Mouse (Mus musculus) neural tube, embryonic 15.5 days (tissue): ENCODE measurements around the gene Slc25a16. TPM values are rescaled to one million over a fixed set of nuclear protein-coding genes. Genes with fewer than 3 reads are reported as not detected.
"Not testable (repeated sequence)": the region's sequence is repeated elsewhere in the genome, so short reads cannot be mapped to it uniquely, and the experiment has no call there.

Experiments used
- ATAC-seq: fragments of 200-750 bp; cut with Nextera tagmentation; 2 replicates; pipeline ENCODE4 v1.8.0; 2017; ENCODE audit warnings: mild to moderate bottlenecking, moderate TSS enrichment, moderate library complexity; ENCODE audit not compliant: low FRiP score
- H3K27ac ChIP-seq: fragments of 300-500 bp; sonication (generic); replicated peaks from 2 replicates; pipeline ENCODE4 v1.5.1; 2015; ENCODE audit warnings: mild to moderate bottlenecking, inconsistent platforms
- H3K27me3 ChIP-seq: fragments of 300-500 bp; sonication (generic); replicated peaks from 2 replicates; pipeline ENCODE4 v1.6.1; 2015; ENCODE audit warnings: inconsistent platforms
- H3K36me3 ChIP-seq: fragments of 300-500 bp; sonication (generic); 2 replicates; pipeline ENCODE4 v1.6.1; 2015; ENCODE audit warnings: inconsistent platforms
- H3K4me1 ChIP-seq: fragments of 300-500 bp; sonication (generic); 2 replicates; pipeline ENCODE4 v1.6.1; 2015; ENCODE audit warnings: inconsistent platforms
- H3K4me2 ChIP-seq: fragments of 300-500 bp; sonication (generic); 2 replicates; pipeline ENCODE4 v1.6.1; 2015; ENCODE audit warnings: inconsistent platforms, mild to moderate bottlenecking, moderate library complexity
- H3K4me3 ChIP-seq: fragments of 300-500 bp; sonication (generic); replicated peaks from 2 replicates; pipeline ENCODE4 v1.5.1; 2015; ENCODE audit warnings: mild to moderate bottlenecking, inconsistent platforms
- H3K9ac ChIP-seq: fragments of 300-500 bp; sonication (generic); replicated peaks from 2 replicates; pipeline ENCODE4 v1.6.1; 2015; ENCODE audit warnings: mild to moderate bottlenecking, inconsistent platforms
- H3K9me3 ChIP-seq: fragments of 300-500 bp; sonication (generic); replicated peaks from 2 replicates; pipeline ENCODE4 v1.6.1; 2016; ENCODE audit warnings: inconsistent platforms
- WGBS: fragments of 180-500 bp; shearing (Covaris S2); methylation state at CpG from one replicate; pipeline ENCODE4 v1.1.7; 2015; ENCODE audit warnings: mixed read lengths; 5-methylcytosine and 5-hydroxymethylcytosine counted together
- polyA plus RNA-seq: library from polyadenylated mRNA; unstranded; fragments of >200 nt; fragmentation: Nextera tagmentation; extraction: Ambion mirVana; gene quantifications from 2 replicates; pipeline ENCODE4 v1.2.1, GENCODE M21; 2015

Gene Slc25a16
- polyA plus RNA-seq, 1 experiment from 2014 or later: 14.8 TPM

- H3K4me1 ChIP-seq, H3K36me3 ChIP-seq, H3K27ac ChIP-seq, ATAC-seq, H3K27me3 ChIP-seq, H3K9me3 ChIP-seq, H3K4me2 ChIP-seq, H3K4me3 ChIP-seq, H3K9ac ChIP-seq: not testable (repeated sequence)
- WGBS: no CpG with 5 or more reads among the region's 1 CpGs
Observed at GRCm38 (mm10) chr10:62908896-62909295, 11.5 kb upstream of the Slc25a16 start, which contains the start of gene Tet1. Gene Tet1, minus strand, starts transcription at chr10:62908996.

- Histone ChIP-seq H3K4me2 (no peak overlapping the region), H3K9me3 (no peaks in the 10 kb centered on the region), H3K4me3 (no peak overlapping the region), H3K27ac (no peak overlapping the region), H3K4me1 (no peaks in the 10 kb centered on the region), H3K36me3 (no peaks in the 10 kb centered on the region), H3K9ac (no peak overlapping the region), H3K27me3 (no peaks in the 10 kb centered on the region)
- 93% methylated on average over 2 of the region's 2 CpGs for WGBS
- no peak for ATAC-seq
Observed at GRCm38 (mm10) chr10:62911120-62911519, 9.3 kb upstream of the Slc25a16 start.

GRCm38 (mm10) chr10:62918985-62919384 lies 1.4 kb upstream of the Slc25a16 start:
- 81% methylated on average over 3 of the region's 3 CpGs for WGBS
- ATAC-seq: no peak
- no peak overlapping the region for H3K9ac ChIP-seq
- H3K4me3 ChIP-seq: no peak overlapping the region
- peaks cover 21% of the 10 kb centered on the region for H3K4me1 ChIP-seq
- H3K27me3 ChIP-seq: no peaks in the 10 kb centered on the region
- H3K9me3 ChIP-seq: no peaks in the 10 kb centered on the region
- H3K36me3 ChIP-seq: no peaks in the 10 kb centered on the region
- H3K27ac ChIP-seq: no peak overlapping the region
- no peak overlapping the region for H3K4me2 ChIP-seq

- H3K27ac ChIP-seq: peak overlapping the region; percentile 93
- under 1% methylated on average over 29 of the region's 29 CpGs for WGBS
- peak overlapping the region; percentile 92 for H3K4me2 ChIP-seq
- no peaks in the 10 kb centered on the region for H3K36me3 ChIP-seq
- no peaks in the 10 kb centered on the region for H3K9me3 ChIP-seq
- ATAC-seq: peak; percentile 74
- peak overlapping the region; percentile 93 for H3K9ac ChIP-seq
- peaks cover 24% of the 10 kb centered on the region for H3K4me1 ChIP-seq
- H3K4me3 ChIP-seq: peak overlapping the region; percentile 99
- H3K27me3 ChIP-seq: no peaks in the 10 kb centered on the region
Observed at GRCm38 (mm10) chr10:62920766-62921156, 328 bp downstream of the Slc25a16 start.

- H3K9me3 ChIP-seq: no peaks in the 10 kb centered on the region
- H3K27ac ChIP-seq: no peak overlapping the region
- 91% methylated on average over 4 of the region's 4 CpGs for WGBS
- peaks cover 13% of the 10 kb centered on the region for H3K36me3 ChIP-seq
- peaks cover 24% of the 10 kb centered on the region for H3K4me1 ChIP-seq
- no peak for ATAC-seq
- no peak overlapping the region for H3K4me3 ChIP-seq
- no peaks in the 10 kb centered on the region for H3K27me3 ChIP-seq
- no peak overlapping the region for H3K4me2 ChIP-seq
- no peak overlapping the region for H3K9ac ChIP-seq
Observed at GRCm38 (mm10) chr10:62924096-62924635, 3.7 kb downstream of the Slc25a16 start.

GRCm38 (mm10) chr10:62932381-62932780 lies 11.9 kb downstream of the Slc25a16 start:
- H3K36me3 ChIP-seq: peaks cover 64% of the 10 kb centered on the region
- WGBS: 90% methylated on average over 1 of the region's 1 CpGs
- ATAC-seq: no peak

DNA sequence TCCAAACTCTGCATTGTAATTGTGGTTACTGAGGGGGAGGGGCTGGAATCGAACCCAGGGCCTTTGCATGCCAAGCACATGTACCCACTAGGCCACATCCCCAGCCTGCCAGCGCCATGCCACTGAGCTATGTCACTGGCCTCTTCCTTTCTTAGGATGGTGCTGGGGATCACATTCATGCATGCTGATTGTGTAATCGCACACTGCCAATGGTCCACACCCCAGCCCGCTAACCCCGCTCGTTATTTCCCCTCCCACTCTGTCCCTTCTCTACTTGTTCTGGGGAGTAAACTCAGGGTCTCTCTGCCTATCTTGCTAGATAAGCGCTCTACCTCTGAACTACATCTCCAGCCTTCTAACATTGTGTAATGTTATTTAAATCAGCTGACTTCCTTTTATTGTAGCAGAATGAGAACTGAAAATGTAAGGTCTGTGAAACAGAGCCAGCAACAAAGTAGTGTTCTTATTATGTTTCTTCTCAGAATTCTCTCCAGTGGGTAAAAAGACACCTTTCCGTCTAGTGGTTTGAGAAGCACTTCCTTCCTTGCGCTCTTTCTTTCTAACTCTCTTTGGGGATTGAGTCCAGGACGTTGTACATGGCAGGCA lies 24.6 kb downstream of the Slc25a16 start:
- no peak for ATAC-seq
- 94% methylated on average over 10 of the region's 10 CpGs for WGBS
- no peaks in the 10 kb centered on the region for H3K27me3 ChIP-seq
- 0 out of 2 replicates have a peak, but pooled peaks cover 4% of the 10 kb centered on the region for H3K4me1 ChIP-seq
- no peaks in the 10 kb centered on the region for H3K9me3 ChIP-seq
- H3K9ac ChIP-seq: no peak overlapping the region
- H3K4me2 ChIP-seq: no peak overlapping the region
- H3K36me3 ChIP-seq: peaks cover 30% of the 10 kb centered on the region
- no peak overlapping the region for H3K4me3 ChIP-seq
- no peak overlapping the region for H3K27ac ChIP-seq

More at GRCm38 (mm10) chr10:62932381-62932780, 11.9 kb downstream of the Slc25a16 start:
- Histone ChIP-seq H3K27ac (no peak overlapping the region), H3K4me1 (no peaks in the 10 kb centered on the region), H3K9ac (no peak overlapping the region), H3K4me2 (no peak overlapping the region), H3K27me3 (no peaks in the 10 kb centered on the region), H3K9me3 (no peaks in the 10 kb centered on the region), H3K4me3 (no peak overlapping the region)

DNA sequence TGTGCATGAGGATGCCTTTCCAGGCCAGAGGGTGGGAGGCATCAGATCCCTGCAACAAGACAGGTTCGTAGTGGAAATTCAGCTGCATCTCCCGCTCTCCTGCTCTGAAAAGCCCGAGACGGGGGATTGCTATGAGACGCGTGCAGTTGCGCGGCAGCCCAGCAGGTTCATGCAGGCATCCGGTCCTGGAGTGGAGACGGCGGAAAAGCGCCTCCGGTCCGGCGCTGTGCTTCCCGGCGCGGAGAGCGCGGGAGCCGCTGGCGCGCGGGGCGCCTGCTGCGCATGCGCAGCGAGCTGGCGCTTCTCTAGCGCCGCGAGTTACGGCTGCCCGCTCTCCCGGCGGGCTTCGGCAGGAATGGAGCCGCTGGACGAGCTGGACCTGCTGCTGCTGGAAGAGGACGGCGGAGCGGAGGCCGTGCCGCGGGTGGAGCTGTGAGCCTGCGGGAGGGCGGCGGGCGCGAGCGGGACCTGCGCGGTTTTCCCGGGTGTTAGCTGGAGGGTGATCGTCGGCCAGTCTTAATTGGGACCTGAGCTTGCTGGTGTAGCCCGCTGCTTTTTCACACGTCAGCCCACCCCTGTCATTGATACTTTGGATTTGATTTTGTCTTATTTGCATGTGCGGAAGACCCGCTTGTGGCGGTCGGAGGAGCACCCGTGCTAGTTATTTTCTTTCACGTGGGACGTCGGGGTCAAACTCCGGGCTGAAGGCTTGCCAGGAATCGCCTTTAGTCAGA lies 26.5 kb downstream of the Slc25a16 start, which contains the start of gene Dna2:
Gene Dna2 (plus strand): TSS at position 289 of the 734 bp plus-strand sequence.
- no peaks in the 10 kb centered on the region for H3K27me3 ChIP-seq
- peak within 1 kb of the TSS; percentile 87 for H3K27ac ChIP-seq
- H3K9ac ChIP-seq: peak within 1 kb of the TSS; percentile 74
- peak; percentile 94 for ATAC-seq
- H3K9me3 ChIP-seq: no peaks in the 10 kb centered on the region
- H3K4me1 ChIP-seq: 0 out of 2 replicates have a peak, but pooled peaks cover 4% of the 10 kb centered on the region
- H3K4me3 ChIP-seq: peak within 1 kb of the TSS; percentile 78
- H3K36me3 ChIP-seq: peaks cover 26% of the 10 kb centered on the region
- under 1% methylated on average over 67 of the region's 68 CpGs for WGBS
- peak within 1 kb of the TSS; percentile 77 for H3K4me2 ChIP-seq

DNA sequence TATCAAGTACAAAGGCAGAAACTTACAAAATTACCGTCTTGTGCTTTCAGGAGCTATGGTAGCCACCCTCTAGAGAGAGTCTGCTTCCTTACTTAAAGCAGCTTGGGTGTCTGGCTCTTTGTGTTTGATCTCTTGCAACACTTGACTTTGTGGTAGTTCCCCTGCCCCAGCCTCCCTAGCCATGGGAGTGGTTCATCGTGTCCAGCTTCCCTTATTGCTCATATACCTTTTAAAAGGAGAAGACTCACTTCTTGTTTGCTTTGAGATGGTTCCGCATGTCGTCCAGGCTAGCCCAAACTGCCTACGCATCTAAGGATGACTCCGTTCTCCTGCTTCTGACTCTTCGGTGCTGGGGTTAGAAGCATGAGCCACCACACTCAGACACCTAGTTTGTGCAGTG lies 28.1 kb downstream of the Slc25a16 start:
- no peak overlapping the region for H3K4me2 ChIP-seq
- 0 out of 2 replicates have a peak, but pooled peaks cover 4% of the 10 kb centered on the region for H3K4me1 ChIP-seq
- no peaks in the 10 kb centered on the region for H3K9me3 ChIP-seq
- ATAC-seq: no peak
- no peak overlapping the region for H3K27ac ChIP-seq
- H3K36me3 ChIP-seq: peaks cover 14% of the 10 kb centered on the region
- no peak overlapping the region for H3K9ac ChIP-seq
- no peaks in the 10 kb centered on the region for H3K27me3 ChIP-seq
- WGBS: 97% methylated on average over 7 of the region's 7 CpGs
- no peak overlapping the region for H3K4me3 ChIP-seq

DNA sequence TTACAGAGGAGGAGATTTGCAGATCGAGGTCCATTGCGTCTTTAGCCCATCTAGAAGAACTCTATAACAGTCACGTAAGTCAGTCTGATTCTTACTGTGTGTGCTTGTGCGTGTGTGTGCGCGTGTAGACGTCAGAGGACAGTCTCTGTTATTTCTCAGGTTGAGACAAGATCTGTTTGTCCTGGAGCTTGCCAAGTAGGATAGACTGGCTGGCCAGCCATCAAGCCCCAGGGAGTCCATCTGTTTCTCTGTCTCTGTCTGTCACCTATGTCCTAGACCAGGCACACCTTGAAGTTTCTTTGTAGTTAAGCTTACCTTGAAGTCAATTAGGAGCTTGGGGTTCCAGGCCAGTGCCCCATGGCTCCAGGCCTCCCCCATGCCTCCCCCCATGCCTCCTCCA lies 43.5 kb downstream of the Slc25a16 start:
- 96% methylated on average over 7 of the region's 7 CpGs for WGBS
- H3K4me2 ChIP-seq: no peak overlapping the region
- H3K9me3 ChIP-seq: no peaks in the 10 kb centered on the region
- H3K9ac ChIP-seq: no peak overlapping the region
- H3K4me3 ChIP-seq: no peak overlapping the region
- ATAC-seq: no peak
- H3K27ac ChIP-seq: no peak overlapping the region
- peaks cover 68% of the 10 kb centered on the region for H3K36me3 ChIP-seq
- H3K27me3 ChIP-seq: no peaks in the 10 kb centered on the region
- no peaks in the 10 kb centered on the region for H3K4me1 ChIP-seq

DNA sequence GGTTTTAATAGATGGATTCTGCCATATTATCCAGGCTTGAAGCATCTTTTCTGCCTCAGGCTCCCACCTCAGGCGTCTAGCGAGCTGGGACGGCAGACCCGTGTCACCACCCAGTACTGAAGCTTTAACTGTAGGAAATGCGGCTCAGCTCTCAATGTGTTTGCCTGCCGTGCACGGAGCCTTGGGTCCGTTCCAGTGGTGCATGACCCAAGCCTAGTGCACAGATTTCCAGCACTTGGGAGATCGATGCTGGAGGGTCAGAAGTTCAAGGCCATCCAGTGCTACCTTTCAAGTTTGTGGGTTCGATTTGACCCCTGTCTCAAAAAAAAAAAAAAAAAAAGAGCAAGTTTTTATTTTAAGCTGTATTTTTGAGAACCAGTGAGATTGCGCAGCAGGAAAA lies 45.4 kb downstream of the Slc25a16 start:
- peaks cover 56% of the 10 kb centered on the region for H3K36me3 ChIP-seq
- H3K4me1 ChIP-seq: no peaks in the 10 kb centered on the region
- no peak overlapping the region for H3K27ac ChIP-seq
- H3K27me3 ChIP-seq: no peaks in the 10 kb centered on the region
- no peak overlapping the region for H3K4me3 ChIP-seq
- no peaks in the 10 kb centered on the region for H3K9me3 ChIP-seq
- ATAC-seq: no peak
- H3K4me2 ChIP-seq: no peak overlapping the region
- 94% methylated on average over 11 of the region's 11 CpGs for WGBS
- H3K9ac ChIP-seq: no peak overlapping the region

DNA sequence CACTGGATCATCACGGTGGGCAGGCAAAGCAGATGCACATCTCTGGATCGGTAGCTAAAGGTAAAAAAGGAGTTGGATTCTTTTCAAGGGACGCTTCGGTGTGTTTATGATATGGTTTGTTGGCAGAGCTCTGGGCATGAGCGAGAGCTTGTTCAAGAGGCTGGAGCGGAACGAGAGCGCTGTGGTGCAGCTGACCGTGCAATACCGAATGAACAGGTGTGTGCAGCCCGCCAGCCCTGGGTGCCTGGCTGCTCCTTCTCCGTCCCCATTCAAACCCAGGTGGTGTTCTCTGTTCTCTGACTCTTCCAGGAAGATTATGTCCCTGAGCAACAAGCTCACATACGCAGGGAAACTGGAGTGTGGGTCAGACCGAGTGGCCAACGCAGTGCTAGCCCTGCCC lies 45.9 kb downstream of the Slc25a16 start:
- Histone ChIP-seq H3K27ac (no peak overlapping the region), H3K27me3 (no peaks in the 10 kb centered on the region), H3K9me3 (no peaks in the 10 kb centered on the region), H3K4me3 (no peak overlapping the region), H3K4me2 (no peak overlapping the region), H3K36me3 (peaks cover 54% of the 10 kb centered on the region), H3K9ac (no peak overlapping the region), H3K4me1 (no peaks in the 10 kb centered on the region)
- 96% methylated on average over 15 of the region's 15 CpGs for WGBS
- no peak for ATAC-seq
